Mouse (Mus musculus) liver, embryonic 12.5 days (tissue): Measurements from ENCODE around the gene Vmp1. TPM values are rescaled to one million over a fixed set of nuclear protein-coding genes. Genes with fewer than 3 reads are reported as not detected.

Source experiments
- ATAC-seq: fragments of 200-750 bp; cut with Nextera tagmentation; 2 replicates; pipeline ENCODE4 v1.8.0; 2017; ENCODE audit warnings: moderate number of reproducible peaks, mild to moderate bottlenecking, moderate library complexity
- H3K27ac ChIP-seq: fragments of 300-500 bp; sonication (generic); 2 replicates; pipeline ENCODE4 v1.5.1; 2016; ENCODE audit warnings: mild to moderate bottlenecking
- H3K27me3 ChIP-seq: fragments of 300-500 bp; sonication (generic); replicated peaks from 2 replicates; pipeline ENCODE4 v1.6.1; 2016; ENCODE audit warnings: mild to moderate bottlenecking, moderate library complexity
- H3K36me3 ChIP-seq: fragments of 300-500 bp; sonication (generic); 2 replicates; pipeline ENCODE4 v1.6.1; 2016; ENCODE audit warnings: mild to moderate bottlenecking, moderate library complexity
- H3K4me1 ChIP-seq: fragments of 300-500 bp; sonication (generic); 2 replicates; pipeline ENCODE4 v1.6.1; 2016
- H3K4me2 ChIP-seq: fragments of 300-500 bp; sonication (generic); 2 replicates; pipeline ENCODE4 v1.6.1; 2016; ENCODE audit warnings: mild to moderate bottlenecking, moderate library complexity
- H3K4me3 ChIP-seq: fragments of 300-500 bp; sonication (generic); 2 replicates; pipeline ENCODE4 v1.5.1; 2016; ENCODE audit warnings: mild to moderate bottlenecking, moderate library complexity
- H3K9ac ChIP-seq: fragments of 300-500 bp; sonication (generic); 2 replicates; pipeline ENCODE4 v1.6.1; 2016; ENCODE audit warnings: mild to moderate bottlenecking, moderate library complexity
- H3K9me3 ChIP-seq: fragments of 300-500 bp; sonication (generic); replicated peaks from 2 replicates; pipeline ENCODE4 v1.6.1; 2016; ENCODE audit warnings: mild to moderate bottlenecking, moderate library complexity
- WGBS: fragments of 180-500 bp; shearing (Covaris S2); methylation state at CpG from one replicate; pipeline ENCODE4 v1.1.7; 2016; ENCODE audit not compliant: insufficient replicate concordance; 5-methylcytosine and 5-hydroxymethylcytosine counted together
- polyA plus RNA-seq: library from polyadenylated mRNA; unstranded; fragments of >200 nt; fragmentation: Nextera tagmentation; extraction: Ambion mirVana; gene quantifications from 2 replicates; pipeline ENCODE4 v1.2.1, GENCODE M21; 2016

The Vmp1 gene
- polyA plus RNA-seq, 1 experiment from 2014 or later, result 110 TPM

GRCm38 (mm10) chr11:86578809-86579730 is 104.6 kb downstream of the Vmp1 start:
- peak overlapping the region; percentile 40 for H3K4me2 ChIP-seq
- H3K27me3 ChIP-seq, result no peaks in the 10 kb centered on the region
- peaks cover 82% of the 10 kb centered on the region for H3K4me1 ChIP-seq
- H3K9me3 ChIP-seq, result no peaks in the 10 kb centered on the region
- WGBS, result 44% methylated on average over 25 of the region's 25 CpGs
- no peak overlapping the region; the same call in 1 of the 2 replicates for H3K9ac ChIP-seq
- no peak for ATAC-seq
- H3K27ac ChIP-seq, result peak overlapping the region; percentile 23; the same call in 1 of the 2 replicates
- H3K36me3 ChIP-seq, result peaks cover 9% of the 10 kb centered on the region
- H3K4me3 ChIP-seq, result no peak overlapping the region

DNA sequence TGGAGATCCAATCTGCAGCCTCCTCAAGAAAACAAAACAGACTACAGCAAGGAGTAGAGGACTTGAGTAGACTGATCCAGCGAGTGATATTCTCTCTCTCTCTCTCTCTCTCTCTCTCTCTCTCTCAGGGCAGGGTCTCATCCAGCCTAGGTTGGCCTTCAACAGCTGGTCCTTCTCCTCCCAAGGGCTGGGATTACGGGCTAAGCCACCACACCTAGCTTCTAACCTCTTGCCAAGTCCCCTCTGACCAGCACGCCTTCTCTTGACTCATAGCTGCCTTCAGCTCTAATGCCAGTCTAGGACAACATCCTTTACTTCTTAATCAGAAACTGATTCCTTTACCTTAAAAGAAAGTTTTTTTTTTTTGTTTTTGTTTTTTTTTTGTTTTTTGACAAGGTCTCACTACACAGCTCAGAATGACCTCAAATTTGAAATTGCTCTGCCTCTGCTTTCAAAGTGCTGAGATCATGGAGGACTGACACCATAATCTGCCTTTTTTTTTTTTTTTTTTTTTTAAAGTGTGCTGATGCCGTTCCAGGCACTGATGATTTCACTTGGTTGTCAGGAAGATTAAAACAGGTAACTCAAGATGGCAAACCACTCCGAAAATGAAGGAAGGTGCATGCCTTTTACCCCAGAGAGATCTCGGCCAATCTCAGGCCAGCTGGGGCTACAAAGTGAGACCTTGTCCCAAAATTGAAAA is 105.4 kb downstream of the Vmp1 start:
- Histone ChIP-seq H3K27ac (peak overlapping the region; percentile 39; the same call in 1 of the 2 replicates), H3K9ac (no peak overlapping the region), H3K4me2 (peak overlapping the region; percentile 40; the same call in 1 of the 2 replicates), H3K4me3 (no peak overlapping the region), H3K36me3 (peaks cover 7% of the 10 kb centered on the region; the same call in 1 of the 2 replicates), H3K4me1 (peaks cover 74% of the 10 kb centered on the region), H3K9me3 (no peaks in the 10 kb centered on the region), H3K27me3 (no peaks in the 10 kb centered on the region)
- ATAC-seq, result no peak
- 65% methylated on average over 6 of the region's 6 CpGs for WGBS

- WGBS, result 43% methylated on average over 4 of the region's 4 CpGs
- H3K4me3 ChIP-seq, result no peak overlapping the region
Measured at GRCm38 (mm10) chr11:86577231-86577630, 106.4 kb downstream of the Vmp1 start.

GRCm38 (mm10) chr11:86575632-86576378 is 107.8 kb downstream of the Vmp1 start:
- H3K9ac ChIP-seq, result no peak overlapping the region
- no peak overlapping the region for H3K4me2 ChIP-seq
- no peaks in the 10 kb centered on the region for H3K27me3 ChIP-seq
- H3K27ac ChIP-seq, result no peak overlapping the region
- H3K4me3 ChIP-seq, result no peak overlapping the region
- 78% methylated on average over 7 of the region's 7 CpGs for WGBS
- no peak for ATAC-seq
- peaks cover 59% of the 10 kb centered on the region for H3K4me1 ChIP-seq
- H3K36me3 ChIP-seq, result no peaks in the 10 kb centered on the region
- no peaks in the 10 kb centered on the region for H3K9me3 ChIP-seq

More at GRCm38 (mm10) chr11:86577231-86577630, 106.4 kb downstream of the Vmp1 start:
- no peaks in the 10 kb centered on the region for H3K9me3 ChIP-seq
- peak overlapping the region; percentile 39; the same call in 1 of the 2 replicates for H3K27ac ChIP-seq
- H3K36me3 ChIP-seq, result no peaks in the 10 kb centered on the region
- no peak overlapping the region for H3K9ac ChIP-seq
- no peaks in the 10 kb centered on the region for H3K27me3 ChIP-seq
- no peak overlapping the region for H3K4me2 ChIP-seq
- ATAC-seq, result peak; percentile 28; the same call in 1 of the 2 replicates
- peaks cover 65% of the 10 kb centered on the region for H3K4me1 ChIP-seq

- WGBS, result 51% methylated on average over 2 of the region's 2 CpGs
- no peak for ATAC-seq
- Histone ChIP-seq H3K27me3 (no peaks in the 10 kb centered on the region), H3K27ac (no peak overlapping the region), H3K4me2 (no peak overlapping the region), H3K4me1 (peaks cover 48% of the 10 kb centered on the region), H3K36me3 (no peaks in the 10 kb centered on the region), H3K9ac (no peak overlapping the region), H3K4me3 (no peak overlapping the region), H3K9me3 (no peaks in the 10 kb centered on the region)
Measured at GRCm38 (mm10) chr11:86574408-86574807, 109.2 kb downstream of the Vmp1 start.

GRCm38 (mm10) chr11:86573646-86574231 is 109.9 kb downstream of the Vmp1 start:
- Histone ChIP-seq H3K4me1 (peaks cover 41% of the 10 kb centered on the region), H3K36me3 (no peaks in the 10 kb centered on the region), H3K9ac (no peak overlapping the region), H3K4me3 (no peak overlapping the region), H3K27me3 (no peaks in the 10 kb centered on the region), H3K4me2 (no peak overlapping the region), H3K9me3 (no peaks in the 10 kb centered on the region), H3K27ac (no peak overlapping the region)
- no peak for ATAC-seq
- WGBS, result 82% methylated on average over 6 of the region's 6 CpGs

DNA sequence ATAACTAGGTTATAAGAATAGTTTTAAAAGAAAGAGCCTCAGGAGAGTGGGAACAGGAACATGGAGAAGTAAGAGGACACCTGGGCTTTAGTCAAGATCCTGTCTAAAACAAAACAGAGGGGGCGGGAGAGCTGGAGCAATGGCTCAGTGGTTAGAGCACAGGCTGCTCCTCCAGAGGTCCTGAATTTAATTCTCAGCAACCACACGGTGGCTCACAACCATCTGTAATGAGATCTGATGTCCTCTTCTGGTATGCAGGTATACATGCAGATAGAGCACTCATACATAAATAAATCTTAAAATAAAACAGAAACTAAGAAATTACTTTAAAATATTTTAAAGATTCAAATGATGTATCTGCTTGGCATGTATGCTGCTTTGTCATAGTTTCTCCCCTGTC is 111.0 kb downstream of the Vmp1 start:
- H3K4me1 ChIP-seq, result peaks cover 33% of the 10 kb centered on the region
- peaks cover 3% of the 10 kb centered on the region; the same call in 1 of the 2 replicates for H3K36me3 ChIP-seq
- H3K4me2 ChIP-seq, result no peak overlapping the region
- H3K9me3 ChIP-seq, result no peaks in the 10 kb centered on the region
- H3K9ac ChIP-seq, result no peak overlapping the region
- H3K27me3 ChIP-seq, result no peaks in the 10 kb centered on the region
- H3K4me3 ChIP-seq, result no peak overlapping the region
- H3K27ac ChIP-seq, result no peak overlapping the region
- ATAC-seq, result no peak
- 62% methylated on average over 2 of the region's 2 CpGs for WGBS

- Histone ChIP-seq H3K36me3 (peaks cover 10% of the 10 kb centered on the region), H3K27me3 (no peaks in the 10 kb centered on the region), H3K9ac (no peak overlapping the region), H3K4me1 (peaks cover 26% of the 10 kb centered on the region), H3K4me2 (no peak overlapping the region), H3K4me3 (no peak overlapping the region), H3K27ac (no peak overlapping the region; the same call in 1 of the 2 replicates), H3K9me3 (no peaks in the 10 kb centered on the region)
- 74% methylated on average over 4 of the region's 4 CpGs for WGBS
- ATAC-seq, result no peak
Measured at GRCm38 (mm10) chr11:86571871-86572270, 111.8 kb downstream of the Vmp1 start.

GRCm38 (mm10) chr11:86571047-86571855 is 112.4 kb downstream of the Vmp1 start:
- WGBS, result 59% methylated on average over 15 of the region's 15 CpGs

GRCm38 (mm10) chr11:86570261-86570746 is 113.3 kb downstream of the Vmp1 start:
- Histone ChIP-seq H3K4me3 (no peak overlapping the region), H3K27me3 (no peaks in the 10 kb centered on the region), H3K9me3 (no peaks in the 10 kb centered on the region), H3K9ac (no peak overlapping the region), H3K4me2 (no peak overlapping the region), H3K36me3 (peaks cover 26% of the 10 kb centered on the region), H3K4me1 (peaks cover 16% of the 10 kb centered on the region; the same call in 1 of the 2 replicates), H3K27ac (no peak overlapping the region)
- ATAC-seq, result no peak
- 63% methylated on average over 9 of the region's 9 CpGs for WGBS

More at GRCm38 (mm10) chr11:86571047-86571855, 112.4 kb downstream of the Vmp1 start:
- Histone ChIP-seq H3K9ac (no peak overlapping the region), H3K9me3 (no peaks in the 10 kb centered on the region), H3K36me3 (peaks cover 16% of the 10 kb centered on the region), H3K27ac (peak overlapping the region; percentile 41; the same call in 1 of the 2 replicates), H3K27me3 (no peaks in the 10 kb centered on the region), H3K4me2 (no peak overlapping the region), H3K4me3 (no peak overlapping the region), H3K4me1 (peaks cover 24% of the 10 kb centered on the region)
- no peak for ATAC-seq
